Mouse (Mus musculus) erythroblast, embryonic 14.5 days (primary cell): ENCODE data around the gene Anapc10.

Source experiments
- GATA1 ChIP-seq: IDR thresholded peaks from 2 replicates; pipeline ENCODE4 v1.6.1; 2012; ENCODE audit warnings: low read length, inconsistent platforms, mixed read lengths
- TAL1 ChIP-seq: IDR thresholded peaks from 3 replicates; pipeline ENCODE4 v1.6.1; 2012; ENCODE audit warnings: low read length, inconsistent platforms, mixed read lengths

DNA sequence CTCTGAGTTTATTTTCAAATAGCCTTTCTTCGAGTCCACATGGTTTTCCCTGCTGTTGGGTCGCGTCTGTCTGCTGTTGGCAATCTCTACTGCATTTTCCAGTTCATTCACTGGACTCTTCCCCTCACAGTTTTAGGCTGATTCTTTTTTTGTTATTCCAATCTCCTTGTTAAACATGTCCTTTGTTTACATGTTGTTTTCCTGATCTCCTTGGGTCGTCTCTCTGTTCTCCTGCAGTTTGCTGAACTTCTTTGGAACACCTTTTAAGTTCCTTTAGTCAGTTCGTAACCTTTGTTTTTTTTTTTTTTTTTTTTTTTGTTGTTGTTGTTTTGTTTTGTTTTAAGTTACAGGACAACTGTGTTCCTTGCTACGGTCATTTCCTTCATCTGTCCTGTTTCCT lies 92.9 kb downstream of the Anapc10 start:
- TF ChIP-seq GATA1: no peak
- TF ChIP-seq TAL1: no peak
